Mouse (Mus musculus) spleen, adult 2 months (tissue): ENCODE measurements around the gene Slc35f5. TPM values are rescaled to one million over a fixed set of nuclear protein-coding genes. Genes with fewer than 3 reads are reported as not detected.

ENCODE experiments used
- DNase-seq, 2 experiments: peaks; one replicate each; pipeline versions ENCODE4 v3.0.0 to v3.0.0-alpha.2; 2012 to 2021; ENCODE audit warnings: low spot score in 2 of 2, low read depth in 1 of 2
- H3K27ac ChIP-seq: fragments of 200-500 bp; 2 replicates; pipeline ENCODE4 v1.5.1; 2012; ENCODE audit warnings: low read length, inconsistent platforms; ENCODE audit not compliant: insufficient read depth
- H3K27me3 ChIP-seq: fragments of 200-500 bp; 2 replicates; pipeline ENCODE4 v1.6.1; 2012; ENCODE audit warnings: mild to moderate bottlenecking, moderate library complexity, low read length, inconsistent platforms; ENCODE audit not compliant: control insufficient read depth, insufficient read depth
- H3K36me3 ChIP-seq: fragments of 200-500 bp; 2 replicates; pipeline ENCODE4 v1.6.1; 2012; ENCODE audit warnings: mild to moderate bottlenecking, low read length, inconsistent platforms; ENCODE audit not compliant: control insufficient read depth, insufficient read depth
- H3K4me1 ChIP-seq: fragments of 200-500 bp; 2 replicates; pipeline ENCODE4 v1.6.1; 2011; ENCODE audit warnings: inconsistent platforms; ENCODE audit not compliant: control insufficient read depth, insufficient read depth, insufficient read length
- H3K4me3 ChIP-seq: fragments of 200-500 bp; 2 replicates; pipeline ENCODE4 v1.5.1; 2011; ENCODE audit warnings: mild to moderate bottlenecking, inconsistent platforms; ENCODE audit not compliant: insufficient read depth, insufficient read length; ENCODE audit errors: extremely low read depth
- CTCF ChIP-seq: fragments of 200-500 bp; IDR thresholded peaks from 2 replicates; pipeline ENCODE4 v1.5.1; 2011; ENCODE audit warnings: mild to moderate bottlenecking, inconsistent platforms; ENCODE audit not compliant: insufficient read depth, insufficient read length, insufficient replicate concordance; ENCODE audit errors: extremely low read depth
- POLR2A ChIP-seq: fragments of 200-500 bp; IDR thresholded peaks from 2 replicates; pipeline ENCODE4 v1.6.1; 2011; ENCODE audit warnings: low read depth, low read length, inconsistent platforms
- whole genome bisulfite sequencing: fragments of 180-500 bp; shearing (Covaris S2); methylation state at CpG from one replicate; pipeline ENCODE4 v1.1.7; 2018; 5-methylcytosine and 5-hydroxymethylcytosine counted together
- polyA plus RNA-seq: library from polyadenylated mRNA; depleted of rRNA; stranded (reverse); fragments of >200 nt; gene quantifications from 2 replicates; pipeline ENCODE4 v1.2.3, GENCODE M21; 2012

Slc35f5 gene
- polyA plus RNA-seq, 1 experiment = 3.8 TPM

DNA sequence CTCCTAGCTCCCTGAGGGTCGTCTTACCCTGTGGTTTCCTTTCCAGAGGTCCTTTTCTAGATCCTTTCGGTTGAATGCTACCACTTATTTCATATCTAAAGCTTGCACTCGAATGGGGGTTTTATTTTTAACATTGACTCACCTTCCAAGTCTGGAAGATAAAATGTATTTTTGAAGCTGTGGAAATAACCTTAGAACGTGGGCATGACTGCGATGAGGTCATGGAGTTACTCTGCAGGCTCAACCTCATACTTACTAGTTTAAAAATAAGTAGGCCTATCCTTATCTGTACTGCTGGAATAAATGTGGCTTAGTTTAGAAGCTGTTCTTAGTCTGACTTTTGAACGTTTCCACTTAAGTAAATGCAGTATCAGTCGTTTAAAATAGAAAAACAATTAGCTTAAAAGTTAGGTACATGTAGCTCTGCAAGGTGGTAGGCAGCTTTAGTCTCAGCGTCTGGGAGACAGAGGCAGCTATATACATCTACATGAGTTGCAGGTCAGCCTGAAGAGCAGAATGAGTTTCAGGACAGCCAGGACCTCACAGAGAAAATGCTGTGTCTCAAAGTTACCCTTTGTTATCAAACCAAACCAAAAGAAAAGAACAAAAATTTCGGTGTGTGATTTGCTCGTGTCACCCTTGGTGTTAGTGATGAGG is 15.2 kb downstream of the Slc35f5 start:
- no peak overlapping the region for H3K4me3 ChIP-seq
- H3K27me3 ChIP-seq = no peaks in the 10 kb centered on the region
- H3K4me1 ChIP-seq = no peaks in the 10 kb centered on the region
- DNase-seq = no peak
- WGBS = 78% methylated on average over 10 of the region's 10 CpGs
- peaks cover 3% of the 10 kb centered on the region for H3K36me3 ChIP-seq
- TF ChIP-seq POLR2A (no peak), CTCF (no peak)
- no peak overlapping the region for H3K27ac ChIP-seq

GRCm38 (mm10) chr1:125576965-125577364 is 16.6 kb downstream of the Slc35f5 start:
- peaks cover 3% of the 10 kb centered on the region for H3K36me3 ChIP-seq
- no peak for DNase-seq
- H3K4me1 ChIP-seq = no peaks in the 10 kb centered on the region
- H3K27ac ChIP-seq = no peak overlapping the region
- H3K4me3 ChIP-seq = no peak overlapping the region
- no peaks in the 10 kb centered on the region for H3K27me3 ChIP-seq
- TF ChIP-seq POLR2A = no peak
- no peak for TF ChIP-seq CTCF

GRCm38 (mm10) chr1:125578091-125578490 is 17.7 kb downstream of the Slc35f5 start:
- WGBS = 80% methylated on average over 1 of the region's 1 CpGs
- TF ChIP-seq POLR2A = no peak
- no peak for TF ChIP-seq CTCF
- Histone ChIP-seq H3K36me3 (peaks cover 1% of the 10 kb centered on the region), H3K27me3 (no peaks in the 10 kb centered on the region), H3K27ac (no peak overlapping the region), H3K4me1 (no peaks in the 10 kb centered on the region), H3K4me3 (no peak overlapping the region)
- no peak for DNase-seq

GRCm38 (mm10) chr1:125581134-125581533 is 20.7 kb downstream of the Slc35f5 start:
- TF ChIP-seq CTCF (no peak), POLR2A (no peak)
- H3K36me3 ChIP-seq = no peaks in the 10 kb centered on the region; the same call in 1 of the 2 replicates
- 91% methylated on average over 3 of the region's 3 CpGs for WGBS
- no peak overlapping the region for H3K4me3 ChIP-seq
- H3K4me1 ChIP-seq = peaks cover 3% of the 10 kb centered on the region; the same call in 1 of the 2 replicates
- H3K27ac ChIP-seq = no peak overlapping the region
- no peaks in the 10 kb centered on the region for H3K27me3 ChIP-seq
- DNase-seq = no peak

GRCm38 (mm10) chr1:125603620-125604019 is 43.2 kb downstream of the Slc35f5 start:
- DNase-seq = no peak
- Histone ChIP-seq H3K4me3 (no peak overlapping the region), H3K27ac (no peak overlapping the region), H3K36me3 (no peaks in the 10 kb centered on the region), H3K4me1 (no peaks in the 10 kb centered on the region), H3K27me3 (no peaks in the 10 kb centered on the region; the same call in 1 of the 2 replicates)
- no peak for TF ChIP-seq CTCF
- no peak for TF ChIP-seq POLR2A
- WGBS = 78% methylated on average over 4 of the region's 4 CpGs

DNA sequence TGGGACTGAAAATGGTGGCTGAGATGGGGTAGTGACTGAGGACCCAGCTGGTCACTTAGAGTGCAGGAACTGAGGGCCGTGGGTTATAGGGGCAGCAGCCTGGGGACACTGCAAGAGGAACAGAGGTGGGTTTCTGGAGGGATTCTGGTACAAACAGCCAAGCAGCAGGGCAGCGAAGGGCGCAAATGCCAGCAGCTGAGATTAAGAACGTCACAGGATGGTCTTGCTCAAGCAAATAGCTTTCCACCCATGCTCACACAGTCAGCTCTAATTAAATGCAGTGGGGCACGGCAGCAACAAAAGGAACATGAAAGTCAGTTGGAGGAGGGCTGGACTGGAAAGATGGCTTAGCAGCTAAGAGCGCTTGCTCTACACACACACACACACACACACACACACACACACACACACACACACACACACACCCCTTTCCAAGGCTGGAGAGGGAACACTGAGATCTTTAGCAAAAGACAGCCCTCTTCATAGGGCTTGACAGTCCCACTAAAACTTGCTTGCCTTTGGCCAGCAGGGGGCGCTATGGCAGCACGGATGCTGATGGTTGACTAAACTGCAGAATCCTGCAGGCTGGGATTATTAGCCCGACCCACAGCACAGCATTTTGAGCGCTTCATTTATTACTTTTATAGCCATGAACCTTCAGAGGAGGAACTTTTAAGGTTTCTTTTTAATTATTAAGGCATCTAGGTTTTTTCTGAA is 46.9 kb downstream of the Slc35f5 start:
- Histone ChIP-seq H3K4me1 (no peaks in the 10 kb centered on the region), H3K27me3 (no peaks in the 10 kb centered on the region; the same call in 1 of the 2 replicates), H3K27ac (no peak overlapping the region), H3K36me3 (no peaks in the 10 kb centered on the region), H3K4me3 (no peak overlapping the region)
- peak; percentile 15 to 67 for DNase-seq
- 39% methylated on average over 10 of the region's 10 CpGs for WGBS
- TF ChIP-seq POLR2A (no peak), CTCF (peak; percentile 79; the same call in 1 of the 2 replicates)
